Mouse (Mus musculus): ENCODE measurements around the gene Gipr. TPM values are rescaled to one million over a fixed set of nuclear protein-coding genes. Genes with fewer than 3 reads are reported as not detected.

The Gipr gene
- polyA plus RNA-seq (2014; fragmentation: Illumina TruSeq; extraction: RNeasy Lipid Tissue Mini Kit (QIAGEN cat#74804); ENCODE audit: low read depth, low replicate concordance): not detected

GRCm38 (mm10) chr7:19165656-19166423, at the start of gene Gipr:
Gene Gipr (minus strand): TSS chr7:19166127.

DNA sequence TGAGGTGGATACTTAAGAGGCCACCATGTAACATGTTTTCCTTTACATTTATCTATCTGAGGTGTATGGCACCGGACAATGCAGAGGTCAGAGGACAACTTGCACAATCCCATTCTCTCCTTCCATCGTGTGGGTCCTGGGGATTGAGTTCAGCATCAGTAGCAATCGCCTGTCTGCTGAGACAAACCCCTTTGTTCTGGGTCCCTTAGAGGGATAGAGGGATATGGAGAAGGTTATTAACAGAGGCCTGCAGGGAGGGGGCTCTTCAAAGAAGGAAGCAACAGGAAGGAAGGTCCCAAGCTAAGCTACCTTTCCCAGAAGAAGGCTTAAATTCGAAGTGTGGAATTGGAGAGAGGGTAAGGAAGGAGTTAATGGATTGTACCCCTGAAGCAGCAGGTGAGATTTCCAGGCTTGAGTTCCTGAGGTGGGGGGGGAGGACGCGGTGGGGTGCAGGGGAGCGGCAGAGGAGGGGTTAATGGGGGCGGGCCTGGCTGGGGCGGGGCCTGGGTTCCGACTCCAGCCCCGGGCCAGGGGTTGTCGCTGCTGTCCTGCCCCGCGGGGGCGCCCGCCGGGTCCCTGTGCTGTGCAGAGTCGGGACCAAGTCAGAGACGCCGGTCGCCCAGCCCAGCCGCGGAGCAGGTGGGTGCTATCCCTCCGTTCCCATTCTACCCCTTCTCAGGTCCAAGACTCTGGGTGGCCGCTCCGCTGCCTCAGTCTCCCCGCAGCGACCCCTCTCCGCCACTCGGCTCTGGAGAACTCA, 46.2 kb upstream of the Gipr start, which contains the start of gene Gpr4:
Gene Gpr4 (plus strand): TSS at position 543 of the 760 bp plus-strand sequence.

DNA sequence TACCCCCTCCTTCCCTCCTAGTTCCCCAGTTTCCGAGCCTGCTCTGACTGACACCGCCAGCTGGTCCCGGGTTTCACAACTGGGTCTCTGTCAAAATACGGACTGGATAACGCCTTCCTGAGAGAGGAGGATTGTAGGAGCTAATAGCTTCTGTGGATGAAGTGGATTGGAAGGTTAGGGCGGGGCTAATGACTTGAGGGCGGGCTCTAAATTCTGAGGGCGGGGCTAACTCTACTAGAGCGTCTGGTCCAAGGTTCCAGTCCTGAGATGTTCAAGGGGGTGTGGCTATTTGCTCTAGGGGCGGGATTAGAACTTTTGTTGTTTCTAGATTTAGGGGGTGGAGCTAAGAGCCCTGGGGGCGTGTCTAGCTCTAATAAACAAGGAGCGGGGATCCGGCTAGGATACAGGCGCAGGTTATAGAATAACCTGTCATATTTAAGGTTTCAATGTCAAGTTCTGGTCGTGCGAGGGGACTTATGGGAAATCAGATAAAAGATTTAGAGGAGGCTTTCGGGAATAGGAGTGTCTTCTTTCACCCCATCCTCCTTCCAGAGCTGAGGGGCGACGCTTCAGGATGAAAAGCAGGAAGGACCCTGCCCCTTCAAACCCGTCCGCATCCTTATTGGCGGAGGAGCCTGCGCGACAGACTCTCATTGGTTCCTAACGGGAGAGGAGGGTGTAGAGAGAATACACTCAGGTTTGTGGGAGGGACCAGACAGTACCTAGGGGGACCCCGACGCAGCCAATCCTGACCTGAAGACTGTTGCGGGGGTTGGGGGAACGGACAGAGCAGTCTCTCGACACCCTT, 10.0 kb upstream of the Gipr start, which contains the start of gene Eml2:
Gene Eml2 (plus strand): TSS at position 714 of the 808 bp plus-strand sequence.

DNA sequence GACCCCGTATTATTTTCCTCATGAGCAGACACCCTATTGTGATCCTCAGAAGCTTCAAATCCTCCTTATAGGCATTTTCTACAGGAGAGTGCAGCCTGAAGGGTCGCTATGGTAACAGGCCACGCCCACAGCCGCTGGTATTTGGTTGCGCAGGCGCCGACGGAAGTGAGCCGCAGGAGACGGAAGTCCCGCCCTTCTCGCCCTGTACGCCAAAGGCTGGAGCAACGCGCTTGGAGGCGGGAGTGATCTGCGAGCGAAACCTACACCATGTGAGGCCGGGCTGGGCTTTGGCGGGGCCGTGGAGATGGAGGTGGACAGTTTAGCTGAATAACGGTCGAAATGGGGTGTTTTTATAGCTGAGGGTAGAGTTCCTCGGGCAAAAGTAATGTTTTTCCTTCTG, 16.3 kb downstream of the Gipr start, which contains the start of gene Snrpd2:
Gene Snrpd2 (plus strand): TSS at position 97 of the 400 bp plus-strand sequence.

DNA sequence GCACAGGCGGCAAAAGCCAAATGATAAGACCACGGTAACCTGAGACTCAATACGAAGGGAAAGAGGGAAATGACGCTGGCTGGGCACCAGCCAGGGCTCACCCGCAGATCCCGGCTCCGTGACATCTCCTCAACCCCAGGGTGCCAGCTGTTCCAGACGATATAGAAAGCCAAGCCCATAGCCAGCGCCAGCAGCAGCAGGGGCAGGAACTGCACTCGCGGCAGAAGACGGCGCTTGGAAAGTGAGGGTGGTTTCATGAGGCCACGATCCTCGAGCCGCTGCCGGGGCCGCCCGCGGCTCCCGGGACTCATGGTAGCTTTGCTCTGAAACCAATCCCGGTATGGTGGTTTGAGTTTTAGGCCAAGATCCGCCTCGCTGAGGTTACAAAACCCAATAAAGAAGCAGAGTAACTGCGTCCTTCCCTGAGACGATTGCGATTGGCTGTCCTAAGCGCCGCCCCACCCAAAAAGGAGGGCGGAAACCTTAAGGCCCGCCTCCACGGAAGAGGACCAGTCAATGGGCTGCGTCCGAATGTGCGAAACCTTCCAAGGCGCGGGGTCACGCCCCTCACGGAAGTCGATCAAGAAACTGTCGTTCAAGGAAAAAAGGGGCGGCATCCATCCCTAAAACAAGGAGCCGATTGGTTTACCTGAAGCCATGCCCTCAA, 16.9 kb downstream of the Gipr start, which contains the start of gene Qpctl:
Gene Qpctl (minus strand): TSS at position 417 of the 667 bp plus-strand sequence.

DNA sequence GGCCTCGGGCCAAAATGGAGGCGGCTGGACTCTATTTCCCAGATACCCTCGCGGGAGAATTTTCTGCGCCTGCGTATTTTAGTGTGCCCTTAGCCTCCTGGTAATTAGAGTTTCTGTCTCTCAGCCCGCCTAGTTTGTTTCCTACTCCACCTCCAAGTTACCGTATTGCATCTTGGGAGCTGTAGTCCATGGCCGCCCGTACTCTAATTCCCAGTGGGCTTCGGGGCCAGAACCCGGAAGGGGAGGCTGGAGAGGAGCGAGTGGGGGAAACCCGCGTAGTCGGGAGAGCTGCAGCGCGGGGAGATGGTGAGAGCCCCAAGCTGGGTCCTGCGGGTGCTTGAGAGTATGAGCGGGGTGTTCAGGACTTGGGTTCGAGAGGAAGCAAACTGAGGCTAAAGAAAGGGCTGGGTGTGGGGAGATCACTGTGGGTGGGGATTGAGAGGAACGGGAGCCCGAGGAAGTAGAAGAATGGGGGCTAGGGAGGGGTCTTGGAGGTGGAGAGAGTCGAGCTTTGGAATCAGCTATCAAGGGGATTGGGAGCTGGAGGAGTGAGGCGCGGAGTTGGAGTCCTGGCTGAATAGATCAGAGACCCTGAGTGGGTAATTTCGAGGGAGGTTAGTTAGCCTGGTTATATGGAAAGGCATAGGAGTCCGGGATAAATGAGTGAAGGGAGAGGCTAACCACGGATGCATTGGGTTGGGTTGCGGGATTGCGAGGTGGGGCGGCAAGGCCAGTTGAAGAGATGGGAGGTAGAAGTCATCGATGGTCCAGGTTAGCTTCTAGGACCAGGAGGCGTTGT, 46.1 kb downstream of the Gipr start, which contains the start of gene Fbxo46:
Gene Fbxo46 (plus strand): TSS at position 229 of the 799 bp plus-strand sequence.

GRCm38 (mm10) chr7:19118028-19118771, 47.7 kb downstream of the Gipr start, which contains the start of gene Gm4969:
Gene Gm4969 (minus strand): TSS chr7:19118368.

Other genes with a start within 250 kb of the Gipr start
- gene Nova2, start 240.2 kb downstream of the Gipr start, polyA plus RNA-seq (2014; fragmentation: Illumina TruSeq; extraction: RNeasy Lipid Tissue Mini Kit (QIAGEN cat#74804); ENCODE audit: low read depth, low replicate concordance): 0.93 TPM
- gene Nanos2, start 178.7 kb downstream of the Gipr start, polyA plus RNA-seq (2014; fragmentation: Illumina TruSeq; extraction: RNeasy Lipid Tissue Mini Kit (QIAGEN cat#74804); ENCODE audit: low read depth, low replicate concordance): not detected
- not detected for gene Mypop, start 174.9 kb downstream of the Gipr start, polyA plus RNA-seq (2014; fragmentation: Illumina TruSeq; extraction: RNeasy Lipid Tissue Mini Kit (QIAGEN cat#74804); ENCODE audit: low read depth, low replicate concordance)
- gene Irf2bp1, start 162.1 kb downstream of the Gipr start, polyA plus RNA-seq (2014; fragmentation: Illumina TruSeq; extraction: RNeasy Lipid Tissue Mini Kit (QIAGEN cat#74804); ENCODE audit: low read depth, low replicate concordance): 2.5 TPM
- not detected for gene Foxa3, start 142.6 kb downstream of the Gipr start, polyA plus RNA-seq (2014; fragmentation: Illumina TruSeq; extraction: RNeasy Lipid Tissue Mini Kit (QIAGEN cat#74804); ENCODE audit: low read depth, low replicate concordance)
- 7.6 TPM for gene Sympk, start 141.8 kb downstream of the Gipr start, polyA plus RNA-seq (2014; fragmentation: Illumina TruSeq; extraction: RNeasy Lipid Tissue Mini Kit (QIAGEN cat#74804); ENCODE audit: low read depth, low replicate concordance)
- gene Rsph6a, start 111.4 kb downstream of the Gipr start, polyA plus RNA-seq (2014; fragmentation: Illumina TruSeq; extraction: RNeasy Lipid Tissue Mini Kit (QIAGEN cat#74804); ENCODE audit: low read depth, low replicate concordance): not detected
- gene Dmwd, start 89.9 kb downstream of the Gipr start, polyA plus RNA-seq (2014; fragmentation: Illumina TruSeq; extraction: RNeasy Lipid Tissue Mini Kit (QIAGEN cat#74804); ENCODE audit: low read depth, low replicate concordance): 1.3 TPM
- 11.7 TPM for gene Dmpk, start 82.3 kb downstream of the Gipr start, polyA plus RNA-seq (2014; fragmentation: Illumina TruSeq; extraction: RNeasy Lipid Tissue Mini Kit (QIAGEN cat#74804); ENCODE audit: low read depth, low replicate concordance)
- gene Six5, start 71.5 kb downstream of the Gipr start, polyA plus RNA-seq (2014; fragmentation: Illumina TruSeq; extraction: RNeasy Lipid Tissue Mini Kit (QIAGEN cat#74804); ENCODE audit: low read depth, low replicate concordance): 1.5 TPM
- not detected for gene Gm4969, start 47.8 kb downstream of the Gipr start, polyA plus RNA-seq (2014; fragmentation: Illumina TruSeq; extraction: RNeasy Lipid Tissue Mini Kit (QIAGEN cat#74804); ENCODE audit: low read depth, low replicate concordance)
- 0.82 TPM for gene Fbxo46, start 46.3 kb downstream of the Gipr start, polyA plus RNA-seq (2014; fragmentation: Illumina TruSeq; extraction: RNeasy Lipid Tissue Mini Kit (QIAGEN cat#74804); ENCODE audit: low read depth, low replicate concordance)
- gene Qpctl, start 16.8 kb downstream of the Gipr start, polyA plus RNA-seq (2014; fragmentation: Illumina TruSeq; extraction: RNeasy Lipid Tissue Mini Kit (QIAGEN cat#74804); ENCODE audit: low read depth, low replicate concordance): 10.5 TPM
- gene Snrpd2, start 16.4 kb downstream of the Gipr start, polyA plus RNA-seq (2014; fragmentation: Illumina TruSeq; extraction: RNeasy Lipid Tissue Mini Kit (QIAGEN cat#74804); ENCODE audit: low read depth, low replicate concordance): 2.0 TPM
- not detected for gene Eml2, start 10.3 kb upstream of the Gipr start, polyA plus RNA-seq (2014; fragmentation: Illumina TruSeq; extraction: RNeasy Lipid Tissue Mini Kit (QIAGEN cat#74804); ENCODE audit: low read depth, low replicate concordance)
- gene Gpr4, start 46.4 kb upstream of the Gipr start, polyA plus RNA-seq (2014; fragmentation: Illumina TruSeq; extraction: RNeasy Lipid Tissue Mini Kit (QIAGEN cat#74804); ENCODE audit: low read depth, low replicate concordance): 5.4 TPM
- 13.0 TPM for gene Opa3, start 62.2 kb upstream of the Gipr start, polyA plus RNA-seq (2014; fragmentation: Illumina TruSeq; extraction: RNeasy Lipid Tissue Mini Kit (QIAGEN cat#74804); ENCODE audit: low read depth, low replicate concordance)
- gene Vasp, start 105.7 kb upstream of the Gipr start, polyA plus RNA-seq (2014; fragmentation: Illumina TruSeq; extraction: RNeasy Lipid Tissue Mini Kit (QIAGEN cat#74804); ENCODE audit: low read depth, low replicate concordance): 17.5 TPM
- not detected for gene Ppm1n, start 113.9 kb upstream of the Gipr start, polyA plus RNA-seq (2014; fragmentation: Illumina TruSeq; extraction: RNeasy Lipid Tissue Mini Kit (QIAGEN cat#74804); ENCODE audit: low read depth, low replicate concordance)
- gene Rtn2, start 116.5 kb upstream of the Gipr start, polyA plus RNA-seq (2014; fragmentation: Illumina TruSeq; extraction: RNeasy Lipid Tissue Mini Kit (QIAGEN cat#74804); ENCODE audit: low read depth, low replicate concordance): 1.9 TPM
- gene Fosb, start 143.9 kb upstream of the Gipr start, polyA plus RNA-seq (2014; fragmentation: Illumina TruSeq; extraction: RNeasy Lipid Tissue Mini Kit (QIAGEN cat#74804); ENCODE audit: low read depth, low replicate concordance): 1.3 TPM
- gene Ercc1, start 178.7 kb upstream of the Gipr start, polyA plus RNA-seq (2014; fragmentation: Illumina TruSeq; extraction: RNeasy Lipid Tissue Mini Kit (QIAGEN cat#74804); ENCODE audit: low read depth, low replicate concordance): not detected
- 1.8 TPM for gene Cd3eap, start 193.4 kb upstream of the Gipr start, polyA plus RNA-seq (2014; fragmentation: Illumina TruSeq; extraction: RNeasy Lipid Tissue Mini Kit (QIAGEN cat#74804); ENCODE audit: low read depth, low replicate concordance)
- not detected for gene Ppp1r13l, start 193.6 kb upstream of the Gipr start, polyA plus RNA-seq (2014; fragmentation: Illumina TruSeq; extraction: RNeasy Lipid Tissue Mini Kit (QIAGEN cat#74804); ENCODE audit: low read depth, low replicate concordance)
- 0.41 TPM for gene Ercc2, start 215.9 kb upstream of the Gipr start, polyA plus RNA-seq (2014; fragmentation: Illumina TruSeq; extraction: RNeasy Lipid Tissue Mini Kit (QIAGEN cat#74804); ENCODE audit: low read depth, low replicate concordance)
- not detected for gene Klc3, start 238.0 kb upstream of the Gipr start, polyA plus RNA-seq (2014; fragmentation: Illumina TruSeq; extraction: RNeasy Lipid Tissue Mini Kit (QIAGEN cat#74804); ENCODE audit: low read depth, low replicate concordance)
- gene Ckm, start 238.6 kb upstream of the Gipr start, polyA plus RNA-seq (2014; fragmentation: Illumina TruSeq; extraction: RNeasy Lipid Tissue Mini Kit (QIAGEN cat#74804); ENCODE audit: low read depth, low replicate concordance): 0.70 TPM